Mouse (Mus musculus): ENCODE data around the gene Rassf3. TPM values are rescaled to one million over a fixed set of nuclear protein-coding genes. Genes with fewer than 3 reads are reported as not detected.
A peak's percentile ranks its signal among the peaks of the same experiment; 100 is the strongest.

Rassf3 gene
- polyA plus RNA-seq, 1 experiment from 2014 or later: 4.6 TPM

DNA sequence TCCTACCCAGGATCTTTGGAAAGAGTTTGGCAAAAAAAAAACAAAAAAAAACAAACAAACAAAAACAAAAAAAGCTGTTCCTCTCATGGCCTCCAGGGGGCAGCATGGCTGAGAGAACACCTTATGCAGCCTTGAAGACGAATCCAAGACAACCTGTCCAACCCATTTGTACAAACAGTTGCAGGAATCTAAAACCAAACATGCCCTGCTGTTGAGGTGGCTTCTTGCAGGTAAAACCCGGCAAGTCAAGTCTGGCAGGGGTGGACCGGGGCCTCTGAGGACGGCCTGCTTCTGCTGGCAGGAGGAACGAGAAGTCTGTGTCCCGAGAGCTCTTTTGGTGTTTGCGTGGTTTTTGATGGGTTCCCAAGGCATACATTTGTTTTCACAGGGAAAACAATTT is 66.4 kb downstream of the Rassf3 start:
- ATAC-seq: no peak
- Histone ChIP-seq H3K27ac (no peak overlapping the region), H3K4me1 (replicated peaks) (0 out of 2 replicates have a peak, but pooled peaks cover 5% of the 10 kb centered on the region), H3K4me3 (replicated peaks) (no peak overlapping the region), H3K4me2 (replicated peaks) (no peak overlapping the region), H3K9me3 (no peaks in the 10 kb centered on the region), H3K27me3 (no peaks in the 10 kb centered on the region), H3K36me3 (no peaks in the 10 kb centered on the region), H3K9ac (replicated peaks) (no peak overlapping the region)
- WGBS: 75% methylated on average over 7 of the region's 7 CpGs

DNA sequence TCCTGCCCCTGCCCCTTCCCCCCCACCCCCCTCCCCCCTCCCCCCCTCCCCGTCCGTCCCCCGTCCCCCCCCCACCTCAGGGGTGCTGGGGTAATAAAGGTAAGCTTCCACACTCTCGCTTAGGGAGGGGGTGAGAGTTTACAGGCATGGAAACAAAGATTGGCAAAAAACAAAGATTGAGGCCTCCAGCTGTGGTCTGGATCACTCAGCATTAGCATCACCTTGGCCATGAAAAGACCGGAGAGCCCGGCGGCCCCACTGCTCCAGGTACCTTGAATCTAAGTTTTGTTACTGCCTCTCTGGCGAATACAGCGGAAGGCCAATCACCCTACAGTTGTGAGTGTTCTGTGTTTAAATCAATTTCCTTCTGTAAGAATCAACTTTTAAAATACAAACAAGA is 72.2 kb downstream of the Rassf3 start:
- H3K27ac ChIP-seq: no peak overlapping the region
- no peaks in the 10 kb centered on the region for H3K36me3 ChIP-seq
- WGBS: 65% methylated on average over 6 of the region's 9 CpGs
- no peaks in the 10 kb centered on the region for H3K27me3 ChIP-seq
- no peak overlapping the region for H3K4me3 ChIP-seq (replicated peaks)
- no peak overlapping the region for H3K9ac ChIP-seq (replicated peaks)
- no peak for ATAC-seq
- no peak overlapping the region for H3K4me2 ChIP-seq (replicated peaks)
- H3K9me3 ChIP-seq: no peaks in the 10 kb centered on the region
- no peaks in the 10 kb centered on the region for H3K4me1 ChIP-seq (replicated peaks)

DNA sequence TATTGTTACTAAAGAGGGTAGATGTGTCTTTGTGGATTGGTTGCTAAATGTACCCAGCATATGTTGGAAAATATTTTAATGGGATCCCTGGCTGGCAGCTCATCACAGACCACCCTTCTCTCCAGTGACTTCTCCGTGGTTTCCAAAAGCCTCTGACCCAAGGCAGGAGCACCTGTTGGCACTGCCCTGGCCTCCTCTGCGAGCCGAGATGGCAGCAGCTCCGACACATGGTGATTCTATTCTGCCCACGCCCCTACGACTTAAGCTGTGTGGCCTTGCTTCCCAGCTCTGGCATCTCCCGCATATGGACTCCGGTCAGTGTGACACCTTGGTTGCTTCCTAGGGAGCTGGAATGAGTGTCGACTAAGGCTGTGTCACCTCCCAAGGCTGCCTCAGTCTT is 73.0 kb downstream of the Rassf3 start:
- Histone ChIP-seq H3K36me3 (0 out of 2 replicates have a peak, but pooled peaks cover under 1% of the 10 kb centered on the region), H3K4me3 (replicated peaks) (no peak overlapping the region), H3K4me2 (replicated peaks) (no peak overlapping the region), H3K9me3 (no peaks in the 10 kb centered on the region), H3K27ac (no peak overlapping the region), H3K27me3 (no peaks in the 10 kb centered on the region), H3K9ac (replicated peaks) (no peak overlapping the region), H3K4me1 (replicated peaks) (no peaks in the 10 kb centered on the region)
- no peak for ATAC-seq
- 75% methylated on average over 9 of the region's 9 CpGs for WGBS

DNA sequence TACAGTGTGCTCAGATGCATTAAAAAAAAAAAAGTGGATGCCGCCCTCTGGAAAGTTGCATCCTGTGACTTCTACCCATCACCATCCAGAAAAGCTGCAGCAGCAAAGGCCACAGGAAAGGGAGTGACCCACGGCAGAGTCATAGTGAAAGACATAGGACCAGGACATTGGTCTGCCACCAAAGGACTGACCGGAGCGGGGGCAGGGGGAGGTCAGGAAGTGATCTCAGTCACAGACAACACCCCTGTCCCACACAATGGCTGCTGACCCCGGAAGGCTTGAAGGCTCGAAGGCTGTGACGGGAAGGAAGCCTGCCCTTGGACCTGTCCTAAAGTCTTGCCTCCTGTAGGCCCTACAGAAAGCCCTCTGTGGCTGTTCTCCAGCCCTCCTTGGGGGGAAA is 75.1 kb downstream of the Rassf3 start:
- no peak overlapping the region for H3K4me2 ChIP-seq (replicated peaks)
- H3K27me3 ChIP-seq: no peaks in the 10 kb centered on the region
- ATAC-seq: no peak
- peaks cover 13% of the 10 kb centered on the region for H3K36me3 ChIP-seq
- no peak overlapping the region for H3K9ac ChIP-seq (replicated peaks)
- no peak overlapping the region for H3K4me3 ChIP-seq (replicated peaks)
- no peak overlapping the region for H3K27ac ChIP-seq
- no peaks in the 10 kb centered on the region for H3K9me3 ChIP-seq
- 82% methylated on average over 7 of the region's 7 CpGs for WGBS
- no peaks in the 10 kb centered on the region for H3K4me1 ChIP-seq (replicated peaks)

DNA sequence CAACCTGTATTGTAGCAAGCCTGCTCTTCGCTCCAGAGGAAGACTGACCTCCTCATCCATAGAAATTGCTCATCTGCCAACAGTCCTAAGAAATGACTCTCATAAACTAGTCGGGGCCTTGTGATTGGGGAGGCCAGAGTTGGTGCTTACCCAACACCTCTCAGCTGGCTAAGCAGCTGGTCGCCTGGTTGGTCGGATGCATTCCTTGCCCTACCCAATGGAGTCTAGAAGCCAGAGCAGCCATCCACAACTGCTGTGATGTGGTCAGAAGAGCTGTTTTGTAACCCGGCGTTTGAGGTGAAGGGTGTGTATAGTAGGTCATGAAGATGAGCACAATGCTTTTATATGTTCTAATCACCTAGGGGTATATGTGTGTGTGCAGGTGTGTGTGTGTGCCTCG is 77.5 kb downstream of the Rassf3 start:
- Histone ChIP-seq H3K36me3 (peaks cover 37% of the 10 kb centered on the region), H3K27ac (no peak overlapping the region), H3K9ac (replicated peaks) (no peak overlapping the region), H3K4me2 (replicated peaks) (no peak overlapping the region), H3K9me3 (no peaks in the 10 kb centered on the region), H3K4me1 (replicated peaks) (no peaks in the 10 kb centered on the region), H3K4me3 (replicated peaks) (no peak overlapping the region), H3K27me3 (no peaks in the 10 kb centered on the region)
- no peak for ATAC-seq
- 94% methylated on average over 7 of the region's 7 CpGs for WGBS

DNA sequence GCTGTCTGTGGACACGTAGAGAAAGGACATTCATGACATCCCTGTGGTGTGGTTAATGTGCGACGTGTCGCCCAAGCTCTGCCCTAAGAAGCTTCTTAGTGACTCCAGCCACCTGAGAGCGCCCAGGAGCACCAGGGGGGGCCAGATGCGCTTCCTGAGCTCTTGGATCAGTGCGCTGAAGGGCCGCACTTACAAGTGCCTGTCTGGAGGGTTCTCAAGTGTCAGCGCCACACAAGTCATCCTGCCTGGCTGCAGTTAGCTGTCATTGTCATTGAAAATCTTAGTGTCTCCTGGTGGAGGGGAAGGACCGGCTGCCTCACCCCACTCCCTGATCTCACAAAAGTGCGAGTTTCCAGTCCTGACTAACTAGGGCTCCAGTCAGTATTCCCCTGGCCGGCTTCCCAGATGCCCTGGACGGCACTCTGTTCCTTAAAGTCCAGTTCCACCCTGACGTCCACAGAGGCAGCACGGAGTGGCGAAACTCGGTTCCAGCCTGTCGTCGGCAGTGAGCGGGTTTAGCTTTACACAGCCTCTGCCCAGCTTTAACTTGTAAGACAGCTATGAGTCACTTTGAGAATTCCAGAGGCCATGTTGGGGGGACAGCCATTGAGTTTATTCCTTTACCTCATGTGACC is 80.5 kb downstream of the Rassf3 start:
- Histone ChIP-seq H3K4me3 (replicated peaks) (no peak overlapping the region), H3K9me3 (no peaks in the 10 kb centered on the region), H3K4me1 (replicated peaks) (no peaks in the 10 kb centered on the region), H3K27me3 (no peaks in the 10 kb centered on the region), H3K36me3 (peaks cover 67% of the 10 kb centered on the region), H3K9ac (replicated peaks) (no peak overlapping the region), H3K4me2 (replicated peaks) (no peak overlapping the region), H3K27ac (no peak overlapping the region)
- 0 out of 2 replicates have a peak, but pooled peaks have one; percentile 16 for ATAC-seq
- 85% methylated on average over 20 of the region's 20 CpGs for WGBS

DNA sequence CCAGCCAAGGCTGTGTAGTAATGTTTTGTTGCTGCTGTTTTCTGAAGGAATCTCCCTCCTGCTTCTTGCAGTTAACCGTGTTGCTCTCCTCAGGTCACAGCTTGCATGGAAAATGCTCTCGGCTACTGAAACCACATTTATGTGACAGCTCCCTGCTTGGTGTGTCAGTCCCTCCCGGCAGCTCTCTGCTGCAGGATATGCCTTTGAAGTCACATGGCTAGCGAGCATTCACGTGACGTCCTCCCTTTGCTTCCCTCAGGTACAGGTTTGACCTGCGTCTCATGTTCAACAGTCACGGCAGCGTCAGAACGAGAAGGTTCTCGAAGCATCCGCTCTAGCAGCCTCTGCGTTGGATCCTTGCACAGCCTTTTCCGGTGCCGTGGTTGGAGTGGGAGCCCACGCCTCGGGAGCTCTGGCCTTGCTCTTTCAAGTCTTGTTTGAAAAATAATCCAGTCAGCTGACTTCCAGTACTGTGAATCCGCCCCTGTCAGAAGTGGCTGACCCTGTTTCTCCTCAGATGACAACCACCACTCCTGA is 81.3 kb downstream of the Rassf3 start:
- H3K4me3 ChIP-seq (replicated peaks): no peak overlapping the region
- H3K27me3 ChIP-seq: no peaks in the 10 kb centered on the region
- H3K27ac ChIP-seq: no peak overlapping the region
- H3K9ac ChIP-seq (replicated peaks): no peak overlapping the region
- WGBS: 90% methylated on average over 18 of the region's 18 CpGs
- peaks cover 75% of the 10 kb centered on the region for H3K36me3 ChIP-seq
- no peaks in the 10 kb centered on the region for H3K4me1 ChIP-seq (replicated peaks)
- ATAC-seq: no peak
- no peaks in the 10 kb centered on the region for H3K9me3 ChIP-seq
- H3K4me2 ChIP-seq (replicated peaks): no peak overlapping the region

DNA sequence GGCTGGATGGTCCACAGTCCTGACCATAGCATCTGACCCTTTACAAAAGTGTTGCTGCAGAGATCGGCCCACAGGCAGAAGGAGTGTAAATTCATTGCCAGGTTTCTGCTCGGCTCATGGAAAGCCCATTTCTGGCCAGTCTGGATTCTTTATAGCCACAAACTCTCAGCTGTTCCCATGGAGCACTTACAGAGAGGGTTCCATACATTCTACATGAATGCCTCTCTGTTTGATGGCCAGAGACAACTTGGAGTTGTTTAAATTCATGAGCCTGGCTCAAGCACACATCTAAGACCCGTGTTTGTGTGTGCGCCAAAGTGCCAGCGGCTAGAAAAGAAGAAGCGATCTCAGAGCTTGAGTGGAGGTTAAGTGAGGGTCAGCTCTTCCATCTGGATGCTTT is 81.9 kb downstream of the Rassf3 start:
- 83% methylated on average over 6 of the region's 6 CpGs for WGBS
- H3K27me3 ChIP-seq: no peaks in the 10 kb centered on the region

DNA sequence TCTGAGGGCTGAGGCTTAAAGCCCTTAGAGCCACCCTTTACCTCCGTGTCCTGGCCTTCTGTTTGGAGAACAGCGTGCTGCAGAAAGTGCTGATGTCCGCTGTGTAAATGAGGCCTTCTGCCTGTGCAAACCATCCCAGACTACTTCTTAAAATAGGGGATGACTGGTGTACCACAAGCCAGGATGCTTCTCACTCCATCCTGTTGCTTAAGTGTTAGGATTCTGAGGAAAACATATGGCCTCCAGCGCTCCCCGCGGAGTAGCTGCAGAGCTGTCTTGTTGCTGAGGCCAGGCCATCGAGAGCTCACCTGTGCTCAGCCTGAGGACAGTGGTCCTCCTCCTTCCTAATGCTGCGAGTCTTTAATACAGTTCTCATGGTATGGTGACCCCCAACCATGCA is 84.2 kb downstream of the Rassf3 start:
- no peaks in the 10 kb centered on the region for H3K27me3 ChIP-seq
- H3K4me2 ChIP-seq (replicated peaks): no peak overlapping the region
- H3K4me1 ChIP-seq (replicated peaks): no peaks in the 10 kb centered on the region
- 93% methylated on average over 8 of the region's 8 CpGs for WGBS
- no peak overlapping the region for H3K4me3 ChIP-seq (replicated peaks)
- peaks cover 97% of the 10 kb centered on the region for H3K36me3 ChIP-seq
- H3K27ac ChIP-seq: no peak overlapping the region
- no peak for ATAC-seq
- no peaks in the 10 kb centered on the region for H3K9me3 ChIP-seq
- H3K9ac ChIP-seq (replicated peaks): no peak overlapping the region

More for the DNA sequence above, 81.9 kb downstream of the Rassf3 start:
- no peak overlapping the region for H3K9ac ChIP-seq (replicated peaks)
- no peak overlapping the region for H3K4me2 ChIP-seq (replicated peaks)
- ATAC-seq: no peak
- peaks cover 81% of the 10 kb centered on the region for H3K36me3 ChIP-seq
- H3K9me3 ChIP-seq: no peaks in the 10 kb centered on the region
- no peak overlapping the region for H3K27ac ChIP-seq
- H3K4me3 ChIP-seq (replicated peaks): no peak overlapping the region
- no peaks in the 10 kb centered on the region for H3K4me1 ChIP-seq (replicated peaks)

DNA sequence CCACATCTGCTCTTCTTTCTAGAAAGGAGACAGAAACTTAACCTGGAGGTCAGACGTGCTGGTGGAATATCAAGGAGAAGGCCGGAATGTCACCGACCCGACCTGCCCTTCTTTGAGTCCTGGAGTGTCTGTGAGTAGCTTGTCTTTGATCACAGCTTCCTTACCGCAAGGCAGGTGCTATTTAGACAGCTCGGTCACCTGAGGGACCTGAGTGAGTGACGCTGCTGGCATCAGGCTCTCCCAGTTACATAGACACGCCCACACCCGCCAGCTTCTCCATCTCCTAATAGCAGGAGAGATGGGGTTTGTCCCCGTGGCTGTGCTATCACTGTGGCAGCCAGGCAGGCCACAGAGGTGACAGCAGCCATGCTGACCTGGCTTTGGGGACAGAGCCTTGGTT is 85.5 kb downstream of the Rassf3 start:
- ATAC-seq: no peak
- Histone ChIP-seq H3K27ac (no peak overlapping the region), H3K9ac (replicated peaks) (no peak overlapping the region), H3K4me2 (replicated peaks) (no peak overlapping the region), H3K36me3 (peaks cover 90% of the 10 kb centered on the region), H3K27me3 (no peaks in the 10 kb centered on the region), H3K9me3 (no peaks in the 10 kb centered on the region), H3K4me1 (replicated peaks) (no peaks in the 10 kb centered on the region; the same call in 1 of the 2 replicates), H3K4me3 (replicated peaks) (no peak overlapping the region)
- 87% methylated on average over 10 of the region's 10 CpGs for WGBS

DNA sequence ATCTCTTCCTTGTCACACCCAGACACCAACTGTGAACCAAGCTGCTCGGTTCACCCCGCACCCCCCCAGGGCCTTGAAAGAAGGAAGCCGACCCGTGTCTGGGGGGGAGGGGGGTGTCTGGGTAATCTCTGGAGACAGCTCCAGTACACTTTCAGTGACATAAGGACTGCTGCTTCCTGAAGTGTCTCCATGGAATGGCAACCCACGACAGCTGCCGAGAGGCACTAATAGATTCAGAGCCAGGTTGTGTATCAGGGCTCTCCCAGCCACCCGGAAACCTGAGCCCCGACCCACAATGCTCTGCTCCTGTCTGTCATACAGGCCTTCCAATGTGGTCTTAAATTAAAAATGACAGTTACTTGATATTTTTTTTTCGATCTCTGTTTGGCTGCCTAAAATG is 89.8 kb downstream of the Rassf3 start:
- ATAC-seq: peak; percentile 24; the same call in 1 of the 2 replicates
- no peaks in the 10 kb centered on the region for H3K27me3 ChIP-seq
- 67% methylated on average over 9 of the region's 9 CpGs for WGBS
- peaks cover 89% of the 10 kb centered on the region for H3K36me3 ChIP-seq
- no peak overlapping the region for H3K27ac ChIP-seq
- no peaks in the 10 kb centered on the region for H3K9me3 ChIP-seq
- no peak overlapping the region for H3K4me3 ChIP-seq (replicated peaks)
- no peak overlapping the region for H3K9ac ChIP-seq (replicated peaks)
- no peaks in the 10 kb centered on the region; the same call in 1 of the 2 replicates for H3K4me1 ChIP-seq (replicated peaks)
- H3K4me2 ChIP-seq (replicated peaks): no peak overlapping the region

DNA sequence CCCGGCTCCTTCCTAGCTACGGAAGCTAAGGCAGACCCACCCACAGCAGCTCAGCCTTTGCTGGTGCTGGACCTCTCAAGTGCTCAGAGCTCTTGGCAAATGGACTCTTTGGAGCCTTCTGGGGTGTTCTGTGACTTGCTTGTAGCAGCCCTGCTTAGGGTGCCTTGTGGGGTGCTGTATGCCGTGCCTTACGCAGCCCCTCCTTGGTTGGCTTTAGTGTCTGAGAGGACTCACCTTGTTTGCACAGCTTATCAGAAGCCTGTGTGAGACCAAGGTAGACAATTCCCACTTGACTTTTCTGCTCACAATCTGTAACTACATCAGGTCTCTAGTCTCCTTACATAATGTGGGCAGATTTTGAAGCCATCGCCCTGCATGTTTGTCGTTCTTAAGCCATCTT is 90.5 kb downstream of the Rassf3 start:
- no peak overlapping the region for H3K4me2 ChIP-seq (replicated peaks)
- H3K27me3 ChIP-seq: no peaks in the 10 kb centered on the region
- H3K36me3 ChIP-seq: peaks cover 89% of the 10 kb centered on the region
- H3K9me3 ChIP-seq: no peaks in the 10 kb centered on the region
- no peak overlapping the region for H3K27ac ChIP-seq
- H3K4me3 ChIP-seq (replicated peaks): no peak overlapping the region
- WGBS: 96% methylated on average over 6 of the region's 6 CpGs
- no peaks in the 10 kb centered on the region; the same call in 1 of the 2 replicates for H3K4me1 ChIP-seq (replicated peaks)
- ATAC-seq: no peak
- no peak overlapping the region for H3K9ac ChIP-seq (replicated peaks)

DNA sequence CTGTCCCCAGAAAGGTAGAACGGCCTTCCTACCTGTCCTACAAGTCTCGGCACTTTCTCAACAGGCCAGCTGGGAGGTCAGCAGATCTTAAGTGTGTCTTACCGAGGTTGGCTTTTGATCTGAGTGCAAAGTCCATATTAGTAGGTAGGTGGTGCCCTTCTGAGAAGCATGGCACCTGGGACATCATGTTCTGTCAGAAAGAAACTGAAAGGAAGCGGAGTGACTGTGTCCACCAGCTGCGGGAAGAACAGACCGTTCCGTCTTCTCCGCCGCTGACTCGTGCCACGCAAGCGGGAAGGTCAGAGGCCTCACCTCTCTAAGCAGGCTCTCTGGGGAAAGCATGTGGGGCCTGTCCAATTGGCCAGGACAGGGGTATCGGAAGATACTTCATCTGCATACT is 91.4 kb downstream of the Rassf3 start:
- no peak for ATAC-seq
- 92% methylated on average over 13 of the region's 13 CpGs for WGBS
- Histone ChIP-seq H3K4me3 (replicated peaks) (no peak overlapping the region), H3K4me1 (replicated peaks) (no peaks in the 10 kb centered on the region; the same call in 1 of the 2 replicates), H3K27me3 (no peaks in the 10 kb centered on the region), H3K9me3 (no peaks in the 10 kb centered on the region), H3K4me2 (replicated peaks) (no peak overlapping the region), H3K27ac (no peak overlapping the region), H3K9ac (replicated peaks) (no peak overlapping the region), H3K36me3 (peaks cover 88% of the 10 kb centered on the region)

Data from midbrain, embryonic 13.5 days (tissue).